Mouse (Mus musculus) C2C12 (cell line): ENCODE measurements around the gene Sept9.

Source experiments
- CEBPB ChIP-seq: IDR thresholded peaks from one replicate; pipeline ENCODE4 v1.6.1; 2011; ENCODE audit warnings: low read depth, mild to moderate bottlenecking, control low read depth, moderate library complexity
- CTCF ChIP-seq: IDR thresholded peaks from one replicate; pipeline ENCODE4 v1.5.1; 2011; ENCODE audit not compliant: control insufficient read depth, insufficient read depth, insufficient read length
- FOSL1 ChIP-seq: IDR thresholded peaks from one replicate; pipeline ENCODE4 v1.8.0; 2011; ENCODE audit warnings: mild to moderate bottlenecking, low read length; ENCODE audit not compliant: poor library complexity, insufficient read depth, severe bottlenecking
- MAX ChIP-seq: IDR thresholded peaks from one replicate; pipeline ENCODE4 v1.6.1; 2011; ENCODE audit warnings: mild to moderate bottlenecking, control low read depth
- MYOD1 ChIP-seq: IDR thresholded peaks from one replicate; pipeline ENCODE4 v1.6.1; 2011; ENCODE audit warnings: low read depth; ENCODE audit not compliant: control insufficient read depth, insufficient read length
- MYOG ChIP-seq: IDR thresholded peaks from one replicate; pipeline ENCODE4 v1.6.1; 2011; ENCODE audit not compliant: control insufficient read depth, insufficient read length; ENCODE audit errors: extremely low read depth
- USF1 ChIP-seq: IDR thresholded peaks from one replicate; pipeline ENCODE4 v1.6.1; 2011; ENCODE audit warnings: low read depth, mild to moderate bottlenecking, control low read depth, moderate library complexity

DNA sequence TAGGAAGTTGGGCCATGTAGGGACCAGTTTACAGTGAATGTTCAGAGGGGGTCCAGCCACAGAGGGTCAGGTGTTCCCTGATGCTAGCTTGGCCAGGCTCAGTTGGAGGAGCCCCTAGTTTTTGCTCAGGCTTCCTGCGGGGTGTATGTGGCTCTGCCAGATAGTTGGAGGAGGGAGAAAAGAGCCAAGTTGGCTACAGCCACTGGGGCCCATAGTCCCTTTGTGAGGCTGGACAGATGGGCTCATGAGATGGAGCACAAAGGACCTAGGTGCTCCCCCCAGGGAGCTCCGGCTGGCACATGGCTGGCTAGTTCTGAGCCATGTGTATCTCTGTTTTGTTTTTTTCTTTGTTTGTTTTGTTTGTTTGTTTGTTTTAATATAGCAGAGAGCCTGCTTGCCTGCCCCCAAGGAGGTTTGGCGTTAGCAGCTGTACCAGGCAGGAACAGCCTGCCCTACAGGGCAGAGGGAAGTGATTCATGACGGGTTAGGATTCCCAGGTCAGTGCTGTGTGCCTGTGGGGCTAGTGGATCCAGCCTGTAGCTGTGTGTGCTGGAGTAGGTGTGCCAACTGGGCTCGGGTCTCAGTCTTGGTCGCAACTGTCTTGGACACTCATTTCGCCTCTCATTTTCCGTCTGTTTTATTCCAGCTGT, 69.7 kb downstream of the Sept9 start:
- no peak for TF ChIP-seq CTCF
- no peak for TF ChIP-seq USF1
- peak; percentile 16 for TF ChIP-seq MAX
- TF ChIP-seq MYOG = no peak
- TF ChIP-seq MYOD1 = peak; percentile 44
- TF ChIP-seq FOSL1 = no peak
- TF ChIP-seq CEBPB = no peak
